Mouse (Mus musculus): ENCODE measurements around the gene Dyrk3.

- TF ChIP-seq CTCF (IDR thresholded peaks at IDR 0.05; ENCODE audit: control insufficient read depth, insufficient read depth, low read length) (no peak), POLR2A (IDR thresholded peaks at IDR 0.05; ENCODE audit: borderline replicate concordance, control insufficient read depth, low read depth, low read length) (no peak)
These were observed 49.6 kb downstream of the Dyrk3 start for GRCm38 (mm10) chr1:131088547-131088946.
